Mouse (Mus musculus): ENCODE results near the gene Ust. TPM values are rescaled to one million over a fixed set of nuclear protein-coding genes. Genes with fewer than 3 reads are reported as not detected.
A peak's percentile ranks its signal among the peaks of the same experiment; 100 is the strongest.

Ust gene
- polyA plus RNA-seq, 1 experiment from 2014 or later, result 6.6 TPM

GRCm38 (mm10) chr10:8512222-8512621, 6.4 kb downstream of the Ust start:
- Histone ChIP-seq H3K27ac (ENCODE audit: low read depth, low read length) (no peak overlapping the region), H3K4me3 (ENCODE audit: low read depth, low read length) (no peak overlapping the region), H3K4me1 (ENCODE audit: control insufficient read depth, insufficient read depth, low read length) (no peaks in the 10 kb centered on the region), H3K36me3 (ENCODE audit: control insufficient read depth, insufficient read depth, low read length) (no peaks in the 10 kb centered on the region), H3K27me3 (ENCODE audit: control insufficient read depth, insufficient read depth, low read length) (peaks cover 2% of the 10 kb centered on the region; the same call in 1 of the 2 replicates), H3K9me3 (ENCODE audit: control insufficient read depth, low read length) (no peaks in the 10 kb centered on the region), H3K9ac (ENCODE audit: low read length) (no peak overlapping the region), H3K4me2 (ENCODE audit: low read depth) (no peak overlapping the region)
- ATAC-seq (ENCODE audit: insufficient read depth, low FRiP score, low TSS enrichment) (no peak), DNase-seq (ENCODE audit: low spot score) (no peak)
- 80% methylated on average over 6 of the region's 6 CpGs for WGBS

DNA sequence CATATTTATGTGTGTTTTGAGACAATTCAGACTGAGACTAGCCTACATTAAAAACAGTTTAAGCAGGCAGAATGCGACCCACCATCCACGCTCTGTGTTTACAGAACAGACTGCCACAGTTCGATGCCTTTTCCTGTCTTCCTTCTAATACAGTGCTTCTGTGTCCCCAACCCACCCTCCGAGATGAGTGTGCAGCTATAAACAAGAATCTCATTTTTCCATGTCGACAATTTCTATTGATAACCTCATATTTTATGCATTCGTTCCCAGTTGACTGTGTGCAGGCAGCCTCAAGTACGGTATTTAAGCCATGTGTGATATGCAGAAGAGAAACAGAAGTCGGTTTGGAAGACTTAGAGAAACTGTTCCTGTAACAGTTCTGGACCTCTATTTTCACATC, 6.9 kb downstream of the Ust start:
- H3K4me3 ChIP-seq (ENCODE audit: low read depth, low read length), result no peak overlapping the region

DNA sequence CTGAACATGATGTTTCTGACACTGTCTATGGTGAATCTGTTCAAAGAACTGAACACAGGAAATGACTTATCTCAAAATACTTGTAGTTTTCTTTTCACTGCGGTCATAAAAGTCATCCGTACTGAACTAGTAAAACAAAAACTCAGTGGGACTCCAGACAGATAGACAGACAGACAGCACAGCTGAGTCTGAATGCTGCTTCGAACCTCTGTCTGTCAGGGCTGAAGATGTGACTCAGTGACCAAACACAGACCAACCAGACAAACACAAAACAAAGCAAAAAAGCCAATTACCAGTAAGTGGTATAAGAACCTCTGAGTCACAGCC, 12.4 kb downstream of the Ust start:
- no peak overlapping the region for H3K4me2 ChIP-seq (ENCODE audit: low read depth)
- no peaks in the 10 kb centered on the region for H3K27me3 ChIP-seq (ENCODE audit: control insufficient read depth, insufficient read depth, low read length)
- DNase-seq (ENCODE audit: low spot score) (no peak), ATAC-seq (ENCODE audit: insufficient read depth, low FRiP score, low TSS enrichment) (no peak)
- H3K36me3 ChIP-seq (ENCODE audit: control insufficient read depth, insufficient read depth, low read length), result no peaks in the 10 kb centered on the region
- H3K27ac ChIP-seq (ENCODE audit: low read depth, low read length), result no peak overlapping the region
- H3K9me3 ChIP-seq (ENCODE audit: control insufficient read depth, low read length), result no peaks in the 10 kb centered on the region
- H3K4me1 ChIP-seq (ENCODE audit: control insufficient read depth, insufficient read depth, low read length), result peaks cover 8% of the 10 kb centered on the region; the same call in 1 of the 2 replicates
- H3K4me3 ChIP-seq (ENCODE audit: low read depth, low read length), result no peak overlapping the region
- no peak overlapping the region for H3K9ac ChIP-seq (ENCODE audit: low read length)
- WGBS, result 44% methylated on average over 3 of the region's 3 CpGs

More for the DNA sequence above, 6.9 kb downstream of the Ust start:
- 61% methylated on average over 8 of the region's 8 CpGs for WGBS
- Histone ChIP-seq H3K4me2 (ENCODE audit: low read depth) (no peak overlapping the region), H3K4me1 (ENCODE audit: control insufficient read depth, insufficient read depth, low read length) (no peaks in the 10 kb centered on the region), H3K36me3 (ENCODE audit: control insufficient read depth, insufficient read depth, low read length) (no peaks in the 10 kb centered on the region), H3K9me3 (ENCODE audit: control insufficient read depth, low read length) (no peaks in the 10 kb centered on the region), H3K27ac (ENCODE audit: low read depth, low read length) (no peak overlapping the region), H3K9ac (ENCODE audit: low read length) (no peak overlapping the region), H3K27me3 (ENCODE audit: control insufficient read depth, insufficient read depth, low read length) (no peaks in the 10 kb centered on the region)
- DNase-seq (ENCODE audit: low spot score) (no peak), ATAC-seq (ENCODE audit: insufficient read depth, low FRiP score, low TSS enrichment) (0 out of 2 replicates have a peak, but pooled peaks have one; percentile 31)

- H3K4me1 ChIP-seq (ENCODE audit: control insufficient read depth, insufficient read depth, low read length), result peaks cover 8% of the 10 kb centered on the region; the same call in 1 of the 2 replicates
- ATAC-seq (ENCODE audit: insufficient read depth, low FRiP score, low TSS enrichment) (no peak), DNase-seq (ENCODE audit: low spot score) (no peak)
- H3K9me3 ChIP-seq (ENCODE audit: control insufficient read depth, low read length), result no peaks in the 10 kb centered on the region
- H3K27ac ChIP-seq (ENCODE audit: low read depth, low read length), result no peak overlapping the region
- H3K9ac ChIP-seq (ENCODE audit: low read length), result no peak overlapping the region
- no peak overlapping the region for H3K4me2 ChIP-seq (ENCODE audit: low read depth)
- no peak overlapping the region for H3K4me3 ChIP-seq (ENCODE audit: low read depth, low read length)
- no peaks in the 10 kb centered on the region for H3K27me3 ChIP-seq (ENCODE audit: control insufficient read depth, insufficient read depth, low read length)
- WGBS, result 58% methylated on average over 13 of the region's 13 CpGs
- no peaks in the 10 kb centered on the region for H3K36me3 ChIP-seq (ENCODE audit: control insufficient read depth, insufficient read depth, low read length)
Observed at GRCm38 (mm10) chr10:8505346-8506246, 13.0 kb downstream of the Ust start.

DNA sequence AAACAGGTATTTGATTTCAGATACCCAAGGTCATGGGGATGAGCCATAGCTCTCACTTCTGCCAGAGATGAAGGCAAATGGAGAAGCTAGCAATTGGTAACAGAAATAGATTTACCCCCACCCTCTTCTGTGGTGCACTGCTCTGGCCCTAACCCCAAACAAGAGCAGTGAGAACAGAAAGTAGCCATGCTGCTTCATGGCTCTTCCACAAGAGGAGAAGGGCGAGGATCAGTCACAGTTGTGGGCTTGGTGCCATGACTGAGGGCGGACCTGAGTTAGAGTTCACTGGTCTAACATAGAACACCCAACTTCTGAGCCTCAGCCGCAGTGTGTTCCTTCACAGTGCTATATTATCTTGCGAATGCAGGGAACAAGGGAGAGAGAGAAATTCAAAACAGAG, 13.8 kb downstream of the Ust start:
- Histone ChIP-seq H3K4me3 (ENCODE audit: low read depth, low read length) (no peak overlapping the region), H3K36me3 (ENCODE audit: control insufficient read depth, insufficient read depth, low read length) (no peaks in the 10 kb centered on the region), H3K27ac (ENCODE audit: low read depth, low read length) (no peak overlapping the region), H3K27me3 (ENCODE audit: control insufficient read depth, insufficient read depth, low read length) (no peaks in the 10 kb centered on the region), H3K9me3 (ENCODE audit: control insufficient read depth, low read length) (no peaks in the 10 kb centered on the region), H3K4me1 (ENCODE audit: control insufficient read depth, insufficient read depth, low read length) (peaks cover 8% of the 10 kb centered on the region; the same call in 1 of the 2 replicates), H3K9ac (ENCODE audit: low read length) (no peak overlapping the region), H3K4me2 (ENCODE audit: low read depth) (no peak overlapping the region)
- 89% methylated on average over 4 of the region's 4 CpGs for WGBS
- DNase-seq (ENCODE audit: low spot score) (no peak), ATAC-seq (ENCODE audit: insufficient read depth, low FRiP score, low TSS enrichment) (no peak)

GRCm38 (mm10) chr10:8498951-8499891, 19.4 kb downstream of the Ust start:
- ATAC-seq (ENCODE audit: insufficient read depth, low FRiP score, low TSS enrichment) (no peak), DNase-seq (ENCODE audit: low spot score) (no peak)
- WGBS, result 86% methylated on average over 13 of the region's 13 CpGs
- Histone ChIP-seq H3K4me2 (ENCODE audit: low read depth) (no peak overlapping the region), H3K4me3 (ENCODE audit: low read depth, low read length) (no peak overlapping the region), H3K9ac (ENCODE audit: low read length) (no peak overlapping the region), H3K27me3 (ENCODE audit: control insufficient read depth, insufficient read depth, low read length) (no peaks in the 10 kb centered on the region), H3K27ac (ENCODE audit: low read depth, low read length) (no peak overlapping the region), H3K36me3 (ENCODE audit: control insufficient read depth, insufficient read depth, low read length) (no peaks in the 10 kb centered on the region), H3K4me1 (ENCODE audit: control insufficient read depth, insufficient read depth, low read length) (no peaks in the 10 kb centered on the region; the same call in 1 of the 2 replicates), H3K9me3 (ENCODE audit: control insufficient read depth, low read length) (no peaks in the 10 kb centered on the region)

DNA sequence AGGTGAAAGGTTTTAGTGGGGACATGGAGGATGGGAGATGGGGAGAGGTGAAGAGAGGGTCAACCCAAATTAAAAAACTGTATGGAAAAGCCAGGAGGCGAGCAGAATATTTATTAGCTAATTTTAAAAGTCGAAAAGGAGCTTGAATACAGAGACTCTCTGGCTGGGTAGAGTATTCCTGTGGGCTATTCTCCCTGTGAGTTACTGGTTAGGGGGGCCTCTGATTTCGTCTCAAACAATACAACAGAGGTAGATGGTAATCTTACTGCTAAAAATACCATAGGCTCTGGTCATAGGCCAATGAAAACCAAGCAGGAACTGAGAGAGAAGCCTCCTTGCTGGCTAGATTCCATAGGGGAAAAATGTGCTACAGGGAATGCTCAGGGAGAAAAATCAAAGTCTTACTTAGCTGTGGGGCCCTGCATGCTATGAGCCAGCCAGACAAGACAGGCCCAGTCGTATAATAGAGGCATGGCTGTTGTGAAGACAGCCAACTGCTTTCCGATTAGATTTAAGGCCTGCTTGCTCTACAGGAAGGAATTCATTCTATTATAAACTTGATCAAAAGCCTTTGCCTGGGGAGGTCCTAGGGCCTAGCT, 23.0 kb downstream of the Ust start:
- Histone ChIP-seq H3K4me2 (ENCODE audit: low read depth) (no peak overlapping the region), H3K27ac (ENCODE audit: low read depth, low read length) (no peak overlapping the region), H3K9ac (ENCODE audit: low read length) (no peak overlapping the region), H3K4me3 (ENCODE audit: low read depth, low read length) (no peak overlapping the region), H3K36me3 (ENCODE audit: control insufficient read depth, insufficient read depth, low read length) (no peaks in the 10 kb centered on the region), H3K9me3 (ENCODE audit: control insufficient read depth, low read length) (no peaks in the 10 kb centered on the region), H3K27me3 (ENCODE audit: control insufficient read depth, insufficient read depth, low read length) (no peaks in the 10 kb centered on the region), H3K4me1 (ENCODE audit: control insufficient read depth, insufficient read depth, low read length) (no peaks in the 10 kb centered on the region; the same call in 1 of the 2 replicates)
- 38% methylated on average over 5 of the region's 5 CpGs for WGBS
- DNase-seq (ENCODE audit: low spot score) (no peak), ATAC-seq (ENCODE audit: insufficient read depth, low FRiP score, low TSS enrichment) (peak; percentile 67)

GRCm38 (mm10) chr10:8491909-8492591, 26.6 kb downstream of the Ust start:
- WGBS, result 81% methylated on average over 1 of the region's 1 CpGs
- Histone ChIP-seq H3K9me3 (ENCODE audit: control insufficient read depth, low read length) (no peaks in the 10 kb centered on the region), H3K4me1 (ENCODE audit: control insufficient read depth, insufficient read depth, low read length) (no peaks in the 10 kb centered on the region; the same call in 1 of the 2 replicates), H3K4me3 (ENCODE audit: low read depth, low read length) (no peak overlapping the region), H3K9ac (ENCODE audit: low read length) (no peak overlapping the region), H3K36me3 (ENCODE audit: control insufficient read depth, insufficient read depth, low read length) (no peaks in the 10 kb centered on the region), H3K27me3 (ENCODE audit: control insufficient read depth, insufficient read depth, low read length) (no peaks in the 10 kb centered on the region), H3K4me2 (ENCODE audit: low read depth) (no peak overlapping the region), H3K27ac (ENCODE audit: low read depth, low read length) (no peak overlapping the region)
- DNase-seq (ENCODE audit: low spot score), result no peak
- ATAC-seq (ENCODE audit: insufficient read depth, low FRiP score, low TSS enrichment), result no peak
